Mouse (Mus musculus) thymus, postnatal 0 days (tissue): ENCODE data around the gene Lmf2. TPM values are rescaled to one million over a fixed set of nuclear protein-coding genes. Genes with fewer than 3 reads are reported as not detected.

Experiments
- DNase-seq: peaks from one replicate; pipeline ENCODE4 v3.0.0-alpha.2; 2015; ENCODE audit warnings: low spot score
- microRNA-seq: library from miRNA; unstranded; fragments of <30 nt; microRNA quantifications from one replicate; pipeline ENCODE4, GENCODE M21; 2016; ENCODE audit warnings: borderline number of aligned reads
- polyA plus RNA-seq: library from polyadenylated mRNA; unstranded; fragments of >200 nt; fragmentation: Nextera tagmentation; extraction: Ambion mirVana; gene quantifications from 2 replicates; pipeline ENCODE4 v1.2.1, GENCODE M21; 2015

The Lmf2 gene
- polyA plus RNA-seq, 1 experiment from 2014 or later = 40.5 TPM

DNA sequence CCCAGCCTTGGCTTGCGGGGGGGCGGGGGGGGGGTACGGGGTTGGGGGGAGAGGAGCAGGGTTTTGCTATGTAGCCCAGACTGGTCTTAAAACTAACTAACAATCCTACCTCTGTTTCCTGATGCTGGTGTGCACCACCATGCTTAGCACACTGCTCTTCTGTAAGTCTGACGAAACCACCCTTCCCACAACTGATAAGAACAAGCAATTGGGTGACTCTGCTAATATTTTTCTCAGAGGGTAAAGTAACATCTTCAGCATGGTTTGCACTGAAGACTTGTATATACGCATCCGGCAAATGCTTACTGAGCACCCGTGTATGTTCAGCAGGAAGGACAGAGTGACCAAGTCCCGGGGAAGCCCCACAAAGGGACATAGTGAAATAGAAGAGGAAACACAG, 34.2 kb downstream of the Lmf2 start:
- DNase-seq = no peak

- DNase-seq = peak; percentile 32
These were observed 39.3 kb downstream of the Lmf2 start for GRCm38 (mm10) chr15:89316146-89316545.

DNA sequence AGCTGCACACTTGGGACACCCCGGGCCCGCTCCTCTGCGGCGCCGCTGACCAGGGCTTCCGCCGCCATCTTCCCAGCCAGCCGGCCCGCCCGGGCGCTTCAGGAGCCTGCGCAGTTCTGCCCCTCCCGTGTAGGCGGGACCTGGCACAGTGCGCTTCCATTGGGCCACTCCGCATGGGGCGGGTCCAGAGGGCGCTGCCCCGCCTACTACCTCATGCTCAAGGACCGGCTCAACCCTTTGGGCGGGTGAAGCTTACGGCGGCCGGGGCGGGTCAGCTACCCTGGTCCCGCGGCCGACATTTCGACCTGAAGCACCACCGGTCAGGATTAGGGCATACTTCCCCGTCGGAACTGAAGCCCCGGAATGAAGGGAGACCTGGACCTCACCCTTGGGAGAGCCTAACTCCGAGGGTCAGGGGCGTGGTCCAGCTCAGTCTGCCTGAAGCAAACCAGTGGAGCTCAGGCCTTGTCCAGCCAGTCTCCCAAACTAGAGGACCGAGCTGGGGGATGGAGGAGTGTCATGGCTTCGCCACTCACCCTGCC, 40.2 kb downstream of the Lmf2 start, which contains the start of gene Sbf1:
TSS of gene Sbf1 (minus strand) at position 122 of the 542 bp plus-strand sequence.
- peak; percentile 95 for DNase-seq

DNA sequence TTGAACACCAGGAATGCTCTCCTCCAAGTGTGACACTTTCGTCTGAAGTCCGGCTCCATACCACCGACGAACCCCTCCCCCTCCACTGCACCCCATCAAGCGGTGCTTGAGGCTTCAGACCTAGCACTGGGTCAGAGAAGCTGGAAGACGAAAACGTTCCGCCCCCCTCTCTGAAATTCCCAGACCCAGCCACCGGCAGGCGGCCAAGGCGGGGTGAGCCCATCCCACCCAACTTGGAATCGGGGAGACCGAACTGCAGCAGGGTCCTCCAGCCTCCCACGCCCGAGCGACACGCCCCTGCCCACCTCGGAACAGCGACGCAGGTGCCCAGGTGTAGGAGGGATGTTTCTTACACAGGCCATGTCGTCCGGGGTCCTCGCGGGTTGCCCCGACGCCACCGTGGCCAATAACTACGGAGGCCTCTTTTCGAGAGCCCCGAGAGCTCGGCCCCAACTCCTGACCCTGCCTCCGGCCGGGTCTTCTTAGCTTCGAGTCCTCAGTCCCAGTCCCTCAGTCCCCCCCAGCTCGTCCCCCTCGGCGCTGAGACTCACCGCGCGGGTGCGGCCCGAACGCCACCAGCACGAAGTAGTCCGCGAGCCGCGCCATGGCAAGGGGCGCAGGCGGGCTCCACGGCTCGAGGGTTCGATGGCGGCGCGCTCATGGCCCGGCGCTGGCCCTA, 40.8 kb downstream of the Lmf2 start:
- no peak for DNase-seq

- DNase-seq = no peak
These were observed 41.4 kb downstream of the Lmf2 start for GRCm38 (mm10) chr15:89314107-89314506.

DNA sequence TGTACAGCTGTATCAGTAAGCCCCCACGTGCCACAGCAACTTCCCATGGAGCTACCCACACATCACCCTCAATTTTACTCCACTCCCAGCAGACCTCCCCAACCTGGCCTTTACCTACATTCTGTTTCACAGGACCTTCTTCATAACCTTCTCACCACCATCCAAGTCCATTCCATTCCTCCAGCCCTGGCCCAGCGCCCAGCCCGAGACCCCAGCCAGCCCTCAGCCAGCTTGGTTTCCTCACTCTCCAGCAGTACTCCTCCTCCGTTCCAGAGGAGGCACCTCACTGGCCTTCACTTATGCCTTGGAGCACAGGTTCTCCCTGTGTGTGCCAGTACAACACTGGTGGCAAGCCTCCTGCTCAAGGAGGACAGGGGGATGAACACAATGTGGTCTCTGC, 42.1 kb downstream of the Lmf2 start:
- DNase-seq = no peak

DNA sequence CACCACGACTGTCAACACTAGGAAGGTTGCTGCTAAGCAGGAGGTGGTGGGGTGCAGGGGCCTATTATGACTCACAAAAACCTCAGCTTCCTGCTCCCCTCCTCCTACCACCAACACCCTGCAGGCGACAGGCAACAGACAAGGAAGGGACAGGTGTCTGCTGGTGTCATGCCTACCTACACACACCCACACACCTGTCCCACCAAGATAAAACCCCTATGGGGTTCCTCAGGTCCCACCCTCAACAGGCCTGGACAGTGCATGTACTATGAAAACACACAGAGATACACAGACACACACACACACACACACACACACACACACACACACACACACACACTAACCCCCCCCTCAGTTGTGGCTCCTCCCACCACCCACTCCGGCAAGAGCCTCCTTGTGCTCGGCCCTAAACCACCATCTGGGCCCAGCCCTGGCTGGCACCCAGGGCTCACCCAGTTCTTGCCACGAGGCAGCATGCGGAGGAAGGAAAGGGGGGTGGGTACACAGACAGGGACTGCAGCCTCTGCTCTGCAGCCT, 45.4 kb downstream of the Lmf2 start:
- DNase-seq = peak; percentile 88

GRCm38 (mm10) chr15:89308406-89309139, 46.9 kb downstream of the Lmf2 start:
- DNase-seq = no peak

GRCm38 (mm10) chr15:89307461-89307860, 48.0 kb downstream of the Lmf2 start:
- no peak for DNase-seq

DNA sequence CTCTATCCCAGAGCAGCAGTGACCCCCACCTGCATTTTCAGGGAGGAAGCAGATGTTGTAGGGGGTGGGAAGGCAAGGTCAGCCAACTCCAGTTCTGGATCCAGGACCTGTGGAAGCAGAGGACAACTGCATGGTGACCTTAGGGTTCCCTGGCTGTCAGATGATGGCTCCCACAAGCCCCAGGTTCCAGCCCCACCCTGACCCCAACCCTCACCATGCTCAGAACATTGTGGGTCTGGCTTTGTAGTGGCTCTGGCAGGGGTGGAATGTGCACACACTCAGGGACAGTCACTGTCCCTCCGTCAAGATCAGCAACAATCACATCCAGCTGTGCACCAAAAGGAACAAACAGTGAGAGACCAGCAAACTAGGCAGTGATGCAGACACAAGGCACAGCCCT, 49.5 kb downstream of the Lmf2 start:
- DNase-seq = no peak

Small RNAs within 50 kb of the gene (microRNA-seq; reads per million reads assigned to microRNA genes)
- 2.9 reads per million for gene Mir6959

Other genes with a start within 250 kb of the Lmf2 start
- gene Tubgcp6, start 232.5 kb downstream of the Lmf2 start, polyA plus RNA-seq = 9.8 and 12.5 TPM in 2 replicates
- gene Hdac10, start 227.0 kb downstream of the Lmf2 start, polyA plus RNA-seq = 16.4 and 17.7 TPM in 2 replicates
- gene Mapk12, start 215.0 kb downstream of the Lmf2 start, polyA plus RNA-seq = 1.2 TPM in 2 replicates
- gene Mapk11, start 206.0 kb downstream of the Lmf2 start, polyA plus RNA-seq = 4.9 and 5.6 TPM in 2 replicates
- gene Plxnb2, start 174.9 kb downstream of the Lmf2 start, polyA plus RNA-seq = 19.0 and 19.4 TPM in 2 replicates
- 13.5 and 14.2 TPM in 2 replicates for gene Dennd6b, start 159.2 kb downstream of the Lmf2 start, polyA plus RNA-seq
- 30.8 and 38.2 TPM in 2 replicates for gene Ppp6r2, start 144.1 kb downstream of the Lmf2 start, polyA plus RNA-seq
- gene Sbf1, start 40.3 kb downstream of the Lmf2 start, polyA plus RNA-seq = 50.2 and 68.3 TPM in 2 replicates
- gene Adm2, start 32.9 kb downstream of the Lmf2 start, polyA plus RNA-seq = 0.57 and 0.75 TPM in 2 replicates
- gene Miox, start 21.3 kb downstream of the Lmf2 start, polyA plus RNA-seq = not detected in 2 replicates
- gene Ncaph2, start 60 bp upstream of the Lmf2 start, polyA plus RNA-seq = 175 and 195 TPM in 2 replicates
- gene Sco2, start 18.2 kb upstream of the Lmf2 start, polyA plus RNA-seq = 9.0 and 9.2 TPM in 2 replicates
- 1.9 and 2.1 TPM in 2 replicates for gene Tymp, start 21.4 kb upstream of the Lmf2 start, polyA plus RNA-seq
- gene Odf3b, start 23.6 kb upstream of the Lmf2 start, polyA plus RNA-seq = 2.9 and 4.5 TPM in 2 replicates
- gene Klhdc7b, start 29.3 kb upstream of the Lmf2 start, polyA plus RNA-seq = not detected in 2 replicates
- gene Syce3, start 54.8 kb upstream of the Lmf2 start, polyA plus RNA-seq = not detected in 2 replicates
- gene Cpt1b, start 70.2 kb upstream of the Lmf2 start, polyA plus RNA-seq = 0.46 and 0.96 TPM in 2 replicates
- 2.5 and 5.1 TPM in 2 replicates for gene C730034F03Rik, start 73.9 kb upstream of the Lmf2 start, polyA plus RNA-seq
- not detected in 2 replicates for gene Gm44502, start 74.0 kb upstream of the Lmf2 start, polyA plus RNA-seq
- 62.6 and 70.8 TPM in 2 replicates for gene Chkb, start 74.2 kb upstream of the Lmf2 start, polyA plus RNA-seq
- gene Mapk8ip2, start 98.3 kb upstream of the Lmf2 start, polyA plus RNA-seq = 0.08 TPM in 1 of 2 replicates, not detected in the other
- 9.0 and 9.4 TPM in 2 replicates for gene Arsa, start 121.8 kb upstream of the Lmf2 start, polyA plus RNA-seq
- 0.23 and 0.39 TPM in 2 replicates for gene Shank3, start 144.0 kb upstream of the Lmf2 start, polyA plus RNA-seq
- gene Acr, start 212.7 kb upstream of the Lmf2 start, polyA plus RNA-seq = not detected in 2 replicates
- 13.0 and 15.7 TPM in 2 replicates for gene Rabl2, start 236.3 kb upstream of the Lmf2 start, polyA plus RNA-seq